Mouse (Mus musculus): ENCODE data around the gene Zbtb32.

- TF ChIP-seq POLR2A (IDR thresholded peaks at IDR 0.05; ENCODE audit: borderline replicate concordance, low read depth, low read length) (no peak), CTCF (IDR thresholded peaks at IDR 0.05; ENCODE audit: low read depth, low read length) (no peak)
These were observed 32.7 kb downstream of the Zbtb32 start for GRCm38 (mm10) chr7:30566033-30566432.

All from bone marrow macrophage, adult 2 months (primary cell).